Mouse (Mus musculus): ENCODE data around the gene 1110004F10Rik. TPM values are rescaled to one million over a fixed set of nuclear protein-coding genes. Genes with fewer than 3 reads are reported as not detected.

Gene 1110004F10Rik
- total and polyA plus RNA-seq, 3 experiments, result 120 to 262 (median 196) TPM

DNA sequence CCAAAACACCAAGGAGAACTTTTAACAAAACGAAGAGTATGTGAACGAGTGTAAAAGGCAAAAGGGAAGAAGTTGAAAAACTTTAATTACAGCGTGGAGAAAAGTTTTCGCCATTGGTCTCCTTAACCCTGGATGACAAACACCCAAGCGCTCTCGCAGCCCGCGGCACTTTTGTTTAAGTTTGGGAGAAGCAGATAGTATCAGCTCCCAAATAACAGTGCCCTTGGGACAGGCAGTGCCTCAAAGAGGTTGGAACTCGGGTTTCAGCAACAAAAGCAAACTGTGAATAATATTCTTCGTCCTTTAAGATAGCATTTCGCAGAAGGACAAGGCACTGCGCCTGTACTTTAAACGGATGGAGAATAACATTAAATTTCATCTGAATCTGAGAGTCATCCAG, 1.2 kb upstream of the 1110004F10Rik start:
- in situ Hi-C loops (cut with MboI; ENCODE audit: low pct_ligation_motif_present, low pct_unique_long_range_greater_than_20kb, low sequenced_read_pairs), result loop anchor here (25.0 kb wide), 2 partner anchors 826 to 1126 kb away; no protein-coding TSS in a partner anchor
- Histone ChIP-seq H3K27me3 (replicated peaks) (peaks cover 56% of the 10 kb centered on the region), H3K27ac (ENCODE audit: insufficient read depth, low read depth) (no peak overlapping the region), H3K4me2 (ENCODE audit: insufficient read depth, low read depth, poor library complexity, severe bottlenecking) (no peak overlapping the region), H3K4me3 (replicated peaks in 1 of 3; ENCODE audit: low read depth in 2 of 3, low read length in 2 of 3, poor library complexity in 1 of 3) (no peak overlapping the region), H3K36me3 (replicated peaks in 1 of 2; ENCODE audit: control insufficient read depth in 1 of 2, insufficient read depth in 1 of 2, low read length in 1 of 2) (no peaks in the 10 kb centered on the region), H3K9me3 (replicated peaks; ENCODE audit: low read length) (no peaks in the 10 kb centered on the region), H3K4me1 (ENCODE audit: control insufficient read depth in 1 of 2, insufficient read depth in 2 of 2) (peaks cover 0 to 12% of the 10 kb centered on the region in 2 experiments; a peak in 2 of 4 replicates), H3K79me2 (replicated peaks; ENCODE audit: control insufficient read depth, extremely low read depth, insufficient read depth, poor library complexity, severe bottlenecking) (no peaks in the 10 kb centered on the region), H3K9ac (ENCODE audit: insufficient read depth, low read depth) (no peak overlapping the region)
- no peak for DNase-seq (ENCODE audit: extremely low read depth)
- dilution Hi-C loops (cut with MboI; ENCODE audit: extremely low pct_ligation_motif_present, extremely low pct_unique_long_range_greater_than_20kb, low sequenced_read_pairs), result no loop called here
- TF ChIP-seq TBP (conservative IDR thresholded peaks at IDR 0.05; ENCODE audit: low read depth, low read length), result no peak
- TF ChIP-seq HCFC1 (IDR thresholded peaks at IDR 0.05; ENCODE audit: low read depth, low read length), result no peak
- TF ChIP-seq ELF1 (IDR thresholded peaks at IDR 0.05; ENCODE audit: low read depth, low read length), result no peak
- TF ChIP-seq NELFE (IDR thresholded peaks at IDR 0.05; ENCODE audit: low read depth, low read length), result no peak
- TF ChIP-seq MYC (IDR thresholded peaks at IDR 0.05; ENCODE audit: low read depth, low read length), result no peak
- no peak for TF ChIP-seq MAFK (IDR thresholded peaks at IDR 0.05; ENCODE audit: insufficient replicate concordance, low read length)
- no peak for TF ChIP-seq ZC3H11A (IDR thresholded peaks at IDR 0.05; ENCODE audit: low read depth, low read length)
- TF ChIP-seq EP300 (IDR thresholded peaks at IDR 0.05; ENCODE audit: low read length), result no peak
- TF ChIP-seq NRF1 (IDR thresholded peaks at IDR 0.05; ENCODE audit: low read depth, low read length), result no peak
- no peak for TF ChIP-seq SIN3A (IDR thresholded peaks at IDR 0.05; ENCODE audit: low read length)
- TF ChIP-seq PAX5 (IDR thresholded peaks at IDR 0.05; ENCODE audit: low read length), result no peak
- no peak for TF ChIP-seq JUN (IDR thresholded peaks at IDR 0.05; ENCODE audit: insufficient read depth, low read depth, low read length)

DNA sequence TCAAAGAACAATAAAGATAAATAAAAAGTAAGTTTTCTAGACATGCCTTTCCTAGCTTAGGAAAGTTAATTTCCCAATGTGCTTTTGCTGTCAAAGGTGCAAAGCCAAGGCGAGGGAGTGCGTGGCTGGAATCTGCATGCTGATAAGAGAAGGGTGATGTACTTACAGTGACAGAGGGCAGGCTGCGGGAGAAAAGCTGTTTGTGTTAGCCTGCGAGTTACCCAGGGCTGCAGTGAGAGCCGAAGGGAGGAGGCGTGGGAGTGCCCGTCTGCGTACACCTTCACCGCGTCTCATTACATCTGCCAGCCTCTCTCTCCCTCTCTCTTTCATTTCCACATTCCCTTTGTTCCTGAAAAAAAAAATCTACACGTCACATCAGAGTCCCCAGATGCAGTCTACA, 686 bp upstream of the 1110004F10Rik start, which contains the start of gene Sox6:
Gene Sox6, minus strand, starts transcription at position 286 of the 400 bp plus-strand sequence.
- no peaks in the 10 kb centered on the region for H3K9me3 ChIP-seq (replicated peaks; ENCODE audit: low read length)
- DNase-seq (ENCODE audit: extremely low read depth), result no peak
- peaks cover 0 to 12% of the 10 kb centered on the region in 2 experiments; a peak in 2 of 4 replicates for H3K4me1 ChIP-seq (ENCODE audit: control insufficient read depth in 1 of 2, insufficient read depth in 2 of 2)
- H3K27me3 ChIP-seq (replicated peaks), result peaks cover 54% of the 10 kb centered on the region
- no peak within 1 kb of the TSS for H3K27ac ChIP-seq (ENCODE audit: insufficient read depth, low read depth)
- no peak within 1 kb of the TSS for H3K9ac ChIP-seq (ENCODE audit: insufficient read depth, low read depth)
- no peak for TF ChIP-seq NELFE (IDR thresholded peaks at IDR 0.05; ENCODE audit: low read depth, low read length)
- TF ChIP-seq GABPA (IDR thresholded peaks at IDR 0.05; ENCODE audit: insufficient replicate concordance, low read depth, low read length), result no peak
- no peak for TF ChIP-seq SIN3A (IDR thresholded peaks at IDR 0.05; ENCODE audit: low read length)
- TF ChIP-seq POLR2A (IDR thresholded peaks at IDR 0.05; ENCODE audit: low read depth, low read length), result no peak
- TF ChIP-seq JUND (conservative IDR thresholded peaks at IDR 0.05; ENCODE audit: low read depth, low read length), result no peak
- TF ChIP-seq CHD1 (IDR thresholded peaks at IDR 0.05; ENCODE audit: low read depth, low read length), result no peak
- TF ChIP-seq NRF1 (IDR thresholded peaks at IDR 0.05; ENCODE audit: low read depth, low read length), result no peak
- no peak for TF ChIP-seq EP300 (IDR thresholded peaks at IDR 0.05; ENCODE audit: low read length)
- TF ChIP-seq JUN (IDR thresholded peaks at IDR 0.05; ENCODE audit: insufficient read depth, low read depth, low read length), result no peak
- TF ChIP-seq KAT2A (IDR thresholded peaks at IDR 0.05; ENCODE audit: insufficient replicate concordance, low read length), result no peak
- no peak for TF ChIP-seq E2F4 (IDR thresholded peaks at IDR 0.05; ENCODE audit: insufficient replicate concordance, low read depth, low read length)
- TF ChIP-seq MAZ (IDR thresholded peaks at IDR 0.05; ENCODE audit: low read depth, low read length), result no peak
- H3K36me3 ChIP-seq (replicated peaks in 1 of 2; ENCODE audit: control insufficient read depth in 1 of 2, insufficient read depth in 1 of 2, low read length in 1 of 2), result no peaks in the 10 kb centered on the region
- dilution Hi-C loops (cut with MboI; ENCODE audit: extremely low pct_ligation_motif_present, extremely low pct_unique_long_range_greater_than_20kb, low sequenced_read_pairs) (no loop called here), in situ Hi-C loops (cut with MboI; ENCODE audit: low pct_ligation_motif_present, low pct_unique_long_range_greater_than_20kb, low sequenced_read_pairs) (loop anchor here (25.0 kb wide), 2 partner anchors 826 to 1126 kb away; no protein-coding TSS in a partner anchor)
- peak within 1 kb of the TSS; percentile 76 for H3K4me2 ChIP-seq (ENCODE audit: insufficient read depth, low read depth, poor library complexity, severe bottlenecking)
- no peaks in the 10 kb centered on the region for H3K79me2 ChIP-seq (replicated peaks; ENCODE audit: control insufficient read depth, extremely low read depth, insufficient read depth, poor library complexity, severe bottlenecking)
- peak within 1 kb of the TSS in 1 of 3 experiments; percentile 60 for H3K4me3 ChIP-seq (replicated peaks in 1 of 3; ENCODE audit: low read depth in 2 of 3, low read length in 2 of 3, poor library complexity in 1 of 3)
